Mouse (Mus musculus): ENCODE data around the gene Spon1. TPM values are rescaled to one million over a fixed set of nuclear protein-coding genes. Genes with fewer than 3 reads are reported as not detected.

The Spon1 gene
- polyA plus RNA-seq, 1 experiment from 2014 or later: 19.1 TPM

GRCm38 (mm10) chr7:114020057-114020703 lies 254.4 kb downstream of the Spon1 start:
- Histone ChIP-seq H3K4me3 (peak overlapping the region; percentile 42), H3K9ac (0 out of 2 replicates have a peak overlapping the region, but pooled peaks have one; percentile 24), H3K4me1 (no peaks in the 10 kb centered on the region), H3K27ac (no peak overlapping the region), H3K4me2 (peak overlapping the region; percentile 59), H3K36me3 (no peaks in the 10 kb centered on the region), H3K9me3 (no peaks in the 10 kb centered on the region), H3K27me3 (no peaks in the 10 kb centered on the region)
- no peak for ATAC-seq (ENCODE audit: insufficient number of reproducible peaks, low FRiP score, low TSS enrichment, low read depth)
- WGBS: 8% methylated on average over 11 of the region's 11 CpGs

- no peaks in the 10 kb centered on the region for H3K36me3 ChIP-seq
- H3K9me3 ChIP-seq: no peaks in the 10 kb centered on the region
- no peak overlapping the region for H3K27ac ChIP-seq
- H3K4me1 ChIP-seq: no peaks in the 10 kb centered on the region
- H3K9ac ChIP-seq: 0 out of 2 replicates have a peak overlapping the region, but pooled peaks have one; percentile 24
- ATAC-seq (ENCODE audit: insufficient number of reproducible peaks, low FRiP score, low TSS enrichment, low read depth): no peak
- peak overlapping the region; percentile 59 for H3K4me2 ChIP-seq
- WGBS: under 1% methylated on average over 11 of the region's 11 CpGs
- H3K27me3 ChIP-seq: no peaks in the 10 kb centered on the region
- peak overlapping the region; percentile 42 for H3K4me3 ChIP-seq
Measured at GRCm38 (mm10) chr7:114020704-114021093, 254.9 kb downstream of the Spon1 start.

GRCm38 (mm10) chr7:114026923-114027322 lies 261.1 kb downstream of the Spon1 start:
- no peak overlapping the region for H3K9ac ChIP-seq
- no peak overlapping the region for H3K4me2 ChIP-seq
- ATAC-seq (ENCODE audit: insufficient number of reproducible peaks, low FRiP score, low TSS enrichment, low read depth): no peak
- WGBS: 85% methylated on average over 8 of the region's 8 CpGs
- H3K27me3 ChIP-seq: no peaks in the 10 kb centered on the region
- H3K27ac ChIP-seq: no peak overlapping the region
- no peak overlapping the region for H3K4me3 ChIP-seq
- no peaks in the 10 kb centered on the region for H3K9me3 ChIP-seq
- H3K36me3 ChIP-seq: no peaks in the 10 kb centered on the region
- no peaks in the 10 kb centered on the region for H3K4me1 ChIP-seq

- Histone ChIP-seq H3K9ac (no peak overlapping the region), H3K4me3 (no peak overlapping the region), H3K36me3 (no peaks in the 10 kb centered on the region), H3K4me2 (no peak overlapping the region), H3K27ac (no peak overlapping the region), H3K9me3 (no peaks in the 10 kb centered on the region), H3K27me3 (no peaks in the 10 kb centered on the region), H3K4me1 (no peaks in the 10 kb centered on the region)
- 82% methylated on average over 3 of the region's 3 CpGs for WGBS
- ATAC-seq (ENCODE audit: insufficient number of reproducible peaks, low FRiP score, low TSS enrichment, low read depth): no peak
Measured at GRCm38 (mm10) chr7:114027406-114027805, 261.6 kb downstream of the Spon1 start.

- 87% methylated on average over 5 of the region's 5 CpGs for WGBS
- no peak overlapping the region for H3K4me3 ChIP-seq
- H3K36me3 ChIP-seq: no peaks in the 10 kb centered on the region
- H3K9me3 ChIP-seq: no peaks in the 10 kb centered on the region
- no peak for ATAC-seq (ENCODE audit: insufficient number of reproducible peaks, low FRiP score, low TSS enrichment, low read depth)
- no peak overlapping the region for H3K27ac ChIP-seq
- no peak overlapping the region for H3K9ac ChIP-seq
- H3K27me3 ChIP-seq: no peaks in the 10 kb centered on the region
- H3K4me2 ChIP-seq: no peak overlapping the region
- no peaks in the 10 kb centered on the region for H3K4me1 ChIP-seq
Measured at GRCm38 (mm10) chr7:114028828-114029227, 263.0 kb downstream of the Spon1 start.

- Histone ChIP-seq H3K4me1 (no peaks in the 10 kb centered on the region), H3K4me2 (no peak overlapping the region), H3K4me3 (no peak overlapping the region), H3K36me3 (no peaks in the 10 kb centered on the region), H3K9ac (no peak overlapping the region), H3K9me3 (no peaks in the 10 kb centered on the region), H3K27me3 (no peaks in the 10 kb centered on the region), H3K27ac (no peak overlapping the region)
- 68% methylated on average over 6 of the region's 6 CpGs for WGBS
- ATAC-seq (ENCODE audit: insufficient number of reproducible peaks, low FRiP score, low TSS enrichment, low read depth): no peak
Measured at GRCm38 (mm10) chr7:114029596-114029995, 263.8 kb downstream of the Spon1 start.

- no peak for ATAC-seq (ENCODE audit: insufficient number of reproducible peaks, low FRiP score, low TSS enrichment, low read depth)
- Histone ChIP-seq H3K9me3 (no peaks in the 10 kb centered on the region), H3K27me3 (no peaks in the 10 kb centered on the region), H3K9ac (no peak overlapping the region), H3K4me1 (no peaks in the 10 kb centered on the region), H3K4me2 (no peak overlapping the region), H3K27ac (no peak overlapping the region), H3K4me3 (no peak overlapping the region), H3K36me3 (peaks cover 11% of the 10 kb centered on the region)
- WGBS: 80% methylated on average over 4 of the region's 4 CpGs
Measured at GRCm38 (mm10) chr7:114037237-114037636, 271.4 kb downstream of the Spon1 start.

- H3K4me3 ChIP-seq: no peak overlapping the region
- peaks cover 11% of the 10 kb centered on the region for H3K36me3 ChIP-seq
- peaks cover 10% of the 10 kb centered on the region for H3K4me1 ChIP-seq
- no peak overlapping the region for H3K27ac ChIP-seq
- no peaks in the 10 kb centered on the region for H3K27me3 ChIP-seq
- no peaks in the 10 kb centered on the region for H3K9me3 ChIP-seq
- no peak overlapping the region for H3K9ac ChIP-seq
- no peak for ATAC-seq (ENCODE audit: insufficient number of reproducible peaks, low FRiP score, low TSS enrichment, low read depth)
- no peak overlapping the region for H3K4me2 ChIP-seq
- WGBS: 87% methylated on average over 4 of the region's 4 CpGs
Measured at GRCm38 (mm10) chr7:114041349-114041748, 275.6 kb downstream of the Spon1 start.

- no peaks in the 10 kb centered on the region for H3K27me3 ChIP-seq
- no peak for ATAC-seq (ENCODE audit: insufficient number of reproducible peaks, low FRiP score, low TSS enrichment, low read depth)
- no peaks in the 10 kb centered on the region for H3K9me3 ChIP-seq
- 83% methylated on average over 26 of the region's 26 CpGs for WGBS
- no peak overlapping the region for H3K4me2 ChIP-seq
- peaks cover 10% of the 10 kb centered on the region for H3K4me1 ChIP-seq
- no peak overlapping the region for H3K27ac ChIP-seq
- H3K9ac ChIP-seq: no peak overlapping the region
- H3K4me3 ChIP-seq: no peak overlapping the region
- peaks cover 11% of the 10 kb centered on the region for H3K36me3 ChIP-seq
Measured at GRCm38 (mm10) chr7:114042973-114043928, 277.5 kb downstream of the Spon1 start.

- Histone ChIP-seq H3K9ac (no peak overlapping the region), H3K27ac (no peak overlapping the region), H3K9me3 (no peaks in the 10 kb centered on the region), H3K4me2 (no peak overlapping the region), H3K4me3 (no peak overlapping the region), H3K27me3 (no peaks in the 10 kb centered on the region), H3K36me3 (peaks cover 11% of the 10 kb centered on the region), H3K4me1 (peaks cover 10% of the 10 kb centered on the region)
- ATAC-seq (ENCODE audit: insufficient number of reproducible peaks, low FRiP score, low TSS enrichment, low read depth): no peak
- WGBS: 62% methylated on average over 6 of the region's 6 CpGs
Measured at GRCm38 (mm10) chr7:114043929-114044549, 278.2 kb downstream of the Spon1 start.

- WGBS: 83% methylated on average over 2 of the region's 2 CpGs
- Histone ChIP-seq H3K27ac (no peak overlapping the region), H3K9ac (no peak overlapping the region), H3K4me1 (peaks cover 10% of the 10 kb centered on the region), H3K9me3 (no peaks in the 10 kb centered on the region), H3K36me3 (peaks cover 7% of the 10 kb centered on the region; the same call in 1 of the 2 replicates), H3K4me2 (no peak overlapping the region), H3K4me3 (no peak overlapping the region), H3K27me3 (no peaks in the 10 kb centered on the region)
- ATAC-seq (ENCODE audit: insufficient number of reproducible peaks, low FRiP score, low TSS enrichment, low read depth): no peak
Measured at GRCm38 (mm10) chr7:114045814-114046213, 280.0 kb downstream of the Spon1 start.

- peaks cover 7% of the 10 kb centered on the region; the same call in 1 of the 2 replicates for H3K36me3 ChIP-seq
- no peak overlapping the region for H3K27ac ChIP-seq
- H3K4me1 ChIP-seq: no peaks in the 10 kb centered on the region
- 72% methylated on average over 4 of the region's 4 CpGs for WGBS
- no peaks in the 10 kb centered on the region for H3K9me3 ChIP-seq
- no peak overlapping the region for H3K4me3 ChIP-seq
- no peak overlapping the region for H3K9ac ChIP-seq
- no peak for ATAC-seq (ENCODE audit: insufficient number of reproducible peaks, low FRiP score, low TSS enrichment, low read depth)
- no peaks in the 10 kb centered on the region for H3K27me3 ChIP-seq
- no peak overlapping the region for H3K4me2 ChIP-seq
Measured at GRCm38 (mm10) chr7:114053720-114054119, 287.9 kb downstream of the Spon1 start.
